Mouse (Mus musculus) ES-E14 (cell line): ENCODE measurements at regions not wholly inside any gene's neighbourhood (a gene's known extent, or its start where the extent isn't known, plus 50 kb on each side); places are given as distances from the start of the nearest gene placed in this dataset.

Source experiments
- DNase-seq: peaks from one replicate; pipeline ENCODE4 v3.0.0-alpha.2; 2013; ENCODE audit warnings: low read depth, low spot score
- H3K27ac ChIP-seq: 2 replicates; pipeline ENCODE4 v1.5.1; 2012; ENCODE audit warnings: low read depth, mild to moderate bottlenecking, low read length, moderate library complexity, mixed read lengths; ENCODE audit not compliant: poor library complexity, insufficient read depth, severe bottlenecking
- H3K36me3 ChIP-seq: 2 replicates; pipeline ENCODE4 v1.6.1; 2012; ENCODE audit warnings: mild to moderate bottlenecking, low read length, moderate library complexity, mixed read lengths; ENCODE audit not compliant: control insufficient read depth, poor library complexity, insufficient read depth, severe bottlenecking
- H3K4me1 ChIP-seq, 2 experiments: fragments of 150-350 bp in 1 of 2; sonication (generic) in 1 of 2; 2 replicates each; pipeline ENCODE4 v1.6.1; 2012; ENCODE audit warnings: low read length in 2 of 2, mild to moderate bottlenecking in 1 of 2, mixed read lengths in 1 of 2; ENCODE audit not compliant: control insufficient read depth in 2 of 2, insufficient read depth in 2 of 2, poor library complexity in 1 of 2
- H3K4me3 ChIP-seq, 2 experiments: fragments of 150-350 bp in 1 of 2; sonication (generic) in 1 of 2; 2 replicates each; pipeline ENCODE4 v1.5.1; 2012; ENCODE audit warnings: low read length in 2 of 2, low read depth in 1 of 2, mild to moderate bottlenecking in 1 of 2, mixed read lengths in 1 of 2; ENCODE audit not compliant: insufficient read depth in 1 of 2, poor library complexity in 1 of 2, severe bottlenecking in 1 of 2
- H3K9ac ChIP-seq: 2 replicates; pipeline ENCODE4 v1.6.1; 2012; ENCODE audit warnings: low read depth, mild to moderate bottlenecking, low read length, mixed read lengths; ENCODE audit not compliant: poor library complexity, insufficient read depth, severe bottlenecking
- H3K9me3 ChIP-seq: fragments of 150-350 bp; sonication (generic); 2 replicates; pipeline ENCODE4 v1.6.1; 2012; ENCODE audit warnings: low read depth, mild to moderate bottlenecking, low read length; ENCODE audit not compliant: control insufficient read depth, insufficient read depth
- CHD2 ChIP-seq: IDR thresholded peaks from 2 replicates; pipeline ENCODE4 v1.6.1; 2014; ENCODE audit warnings: mild to moderate bottlenecking, low read depth, low read length, inconsistent platforms
- HCFC1 ChIP-seq: IDR thresholded peaks from 2 replicates; pipeline ENCODE4 v1.6.1; 2012; ENCODE audit warnings: low read length, inconsistent platforms, borderline replicate concordance; ENCODE audit not compliant: insufficient read depth
- MAFK ChIP-seq: IDR thresholded peaks from 2 replicates; pipeline ENCODE4 v1.6.1; 2014; ENCODE audit warnings: mild to moderate bottlenecking, low read depth, low read length, inconsistent platforms; ENCODE audit not compliant: insufficient read depth
- ZC3H11A ChIP-seq: IDR thresholded peaks from 2 replicates; pipeline ENCODE4 v1.6.1; 2012; ENCODE audit warnings: low read depth, mild to moderate bottlenecking, inconsistent platforms, low read length, borderline replicate concordance
- ZNF384 ChIP-seq: IDR thresholded peaks from 2 replicates; pipeline ENCODE4 v1.6.1; 2012; ENCODE audit warnings: low read depth, low read length, inconsistent platforms
- in situ Hi-C, 2 experiments: fragments of 600-800 bp; cut with MboI; formaldehyde crosslinking; loops; one replicate each; pipeline ENCODE4 v1.15.1; 2025; ENCODE audit warnings: low sequenced_read_pairs in 2 of 2, inconsistent platforms in 1 of 2; ENCODE audit not compliant: unreplicated experiment in 2 of 2

GRCm38 (mm10) chr19:59395739-59396138, 50.2 kb upstream of the Pdzd8 start:
- Histone ChIP-seq H3K4me1 (peaks cover 0 to 2% of the 10 kb centered on the region in 2 experiments; a peak in 1 of 4 replicates), H3K4me3 (no peak overlapping the region), H3K9ac (no peak overlapping the region), H3K9me3 (no peaks in the 10 kb centered on the region), H3K27ac (no peak overlapping the region), H3K36me3 (no peaks in the 10 kb centered on the region)
- in situ Hi-C loops: no loop called here
- TF ChIP-seq ZNF384 (no peak), MAFK (no peak), ZC3H11A (no peak), HCFC1 (no peak), CHD2 (no peak)
- no peak for DNase-seq

GRCm38 (mm10) chr19:59396506-59396905, 50.9 kb upstream of the Pdzd8 start:
- Histone ChIP-seq H3K4me1 (peaks cover 0 to 2% of the 10 kb centered on the region in 2 experiments; a peak in 1 of 4 replicates), H3K27ac (no peak overlapping the region), H3K9ac (no peak overlapping the region), H3K36me3 (no peaks in the 10 kb centered on the region), H3K4me3 (no peak overlapping the region), H3K9me3 (no peaks in the 10 kb centered on the region)
- in situ Hi-C loops: no loop called here
- TF ChIP-seq ZNF384 (no peak), HCFC1 (no peak)
- DNase-seq: no peak

GRCm38 (mm10) chr19:59399849-59400585, 54.4 kb upstream of the Pdzd8 start:
- Histone ChIP-seq H3K4me1 (no peaks in the 10 kb centered on the region), H3K9me3 (no peaks in the 10 kb centered on the region), H3K27ac (no peak overlapping the region), H3K4me3 (no peak overlapping the region), H3K36me3 (no peaks in the 10 kb centered on the region), H3K9ac (no peak overlapping the region)
- TF ChIP-seq HCFC1 (no peak), ZC3H11A (no peak), ZNF384 (no peak), CHD2 (no peak), MAFK (no peak)
- in situ Hi-C loops: loop anchor here in 1 of 2 experiments (25.0 kb wide), 1 partner anchor 937 kb away; no protein-coding TSS in a partner anchor
- DNase-seq: no peak

GRCm38 (mm10) chr19:59401304-59401703, 55.7 kb upstream of the Pdzd8 start:
- Histone ChIP-seq H3K4me1 (no peaks in the 10 kb centered on the region), H3K36me3 (no peaks in the 10 kb centered on the region), H3K4me3 (no peak overlapping the region), H3K27ac (no peak overlapping the region), H3K9ac (no peak overlapping the region), H3K9me3 (no peaks in the 10 kb centered on the region)
- TF ChIP-seq HCFC1 (no peak), ZC3H11A (no peak), ZNF384 (no peak), MAFK (no peak), CHD2 (no peak)
- no peak for DNase-seq
- in situ Hi-C loops: loop anchor here in 1 of 2 experiments (25.0 kb wide), 1 partner anchor 936 kb away; no protein-coding TSS in a partner anchor

GRCm38 (mm10) chr19:59402097-59402496, 56.1 kb upstream of the Emx2 start:
- Histone ChIP-seq H3K9ac (no peak overlapping the region), H3K4me3 (no peak overlapping the region), H3K27ac (no peak overlapping the region), H3K4me1 (no peaks in the 10 kb centered on the region), H3K36me3 (no peaks in the 10 kb centered on the region), H3K9me3 (no peaks in the 10 kb centered on the region)
- TF ChIP-seq CHD2: no peak
- no peak for TF ChIP-seq ZC3H11A
- TF ChIP-seq MAFK: no peak
- no peak for TF ChIP-seq ZNF384
- TF ChIP-seq HCFC1: no peak
- DNase-seq: no peak
- in situ Hi-C loops: loop anchor here in 1 of 2 experiments (25.0 kb wide), 1 partner anchor 935 kb away; no protein-coding TSS in a partner anchor
